Mouse (Mus musculus) ES-E14 (cell line): Measurements from ENCODE around the gene Rab44. TPM values are rescaled to one million over a fixed set of nuclear protein-coding genes. Genes with fewer than 3 reads are reported as not detected.
A peak's percentile ranks its signal among the peaks of the same experiment; 100 is the strongest.

Source experiments
- DNase-seq: peaks from one replicate; pipeline ENCODE4 v3.0.0-alpha.2; 2013; ENCODE audit warnings: low read depth, low spot score
- H3K27ac ChIP-seq: 2 replicates; pipeline ENCODE4 v1.5.1; 2012; ENCODE audit warnings: low read depth, mild to moderate bottlenecking, low read length, moderate library complexity, mixed read lengths; ENCODE audit not compliant: poor library complexity, insufficient read depth, severe bottlenecking
- H3K36me3 ChIP-seq: 2 replicates; pipeline ENCODE4 v1.6.1; 2012; ENCODE audit warnings: mild to moderate bottlenecking, low read length, moderate library complexity, mixed read lengths; ENCODE audit not compliant: control insufficient read depth, poor library complexity, insufficient read depth, severe bottlenecking
- H3K4me1 ChIP-seq, 2 experiments: fragments of 150-350 bp in 1 of 2; sonication (generic) in 1 of 2; 2 replicates each; pipeline ENCODE4 v1.6.1; 2012; ENCODE audit warnings: low read length in 2 of 2, mild to moderate bottlenecking in 1 of 2, mixed read lengths in 1 of 2; ENCODE audit not compliant: control insufficient read depth in 2 of 2, insufficient read depth in 2 of 2, poor library complexity in 1 of 2
- H3K4me3 ChIP-seq, 2 experiments: fragments of 150-350 bp in 1 of 2; sonication (generic) in 1 of 2; 2 replicates each; pipeline ENCODE4 v1.5.1; 2012; ENCODE audit warnings: low read length in 2 of 2, low read depth in 1 of 2, mild to moderate bottlenecking in 1 of 2, mixed read lengths in 1 of 2; ENCODE audit not compliant: insufficient read depth in 1 of 2, poor library complexity in 1 of 2, severe bottlenecking in 1 of 2
- H3K9ac ChIP-seq: 2 replicates; pipeline ENCODE4 v1.6.1; 2012; ENCODE audit warnings: low read depth, mild to moderate bottlenecking, low read length, mixed read lengths; ENCODE audit not compliant: poor library complexity, insufficient read depth, severe bottlenecking
- H3K9me3 ChIP-seq: fragments of 150-350 bp; sonication (generic); 2 replicates; pipeline ENCODE4 v1.6.1; 2012; ENCODE audit warnings: low read depth, mild to moderate bottlenecking, low read length; ENCODE audit not compliant: control insufficient read depth, insufficient read depth
- CHD2 ChIP-seq: IDR thresholded peaks from 2 replicates; pipeline ENCODE4 v1.6.1; 2014; ENCODE audit warnings: mild to moderate bottlenecking, low read depth, low read length, inconsistent platforms
- HCFC1 ChIP-seq: IDR thresholded peaks from 2 replicates; pipeline ENCODE4 v1.6.1; 2012; ENCODE audit warnings: low read length, inconsistent platforms, borderline replicate concordance; ENCODE audit not compliant: insufficient read depth
- MAFK ChIP-seq: IDR thresholded peaks from 2 replicates; pipeline ENCODE4 v1.6.1; 2014; ENCODE audit warnings: mild to moderate bottlenecking, low read depth, low read length, inconsistent platforms; ENCODE audit not compliant: insufficient read depth
- ZC3H11A ChIP-seq: IDR thresholded peaks from 2 replicates; pipeline ENCODE4 v1.6.1; 2012; ENCODE audit warnings: low read depth, mild to moderate bottlenecking, inconsistent platforms, low read length, borderline replicate concordance
- ZNF384 ChIP-seq: IDR thresholded peaks from 2 replicates; pipeline ENCODE4 v1.6.1; 2012; ENCODE audit warnings: low read depth, low read length, inconsistent platforms
- in situ Hi-C, 2 experiments: fragments of 600-800 bp; cut with MboI; formaldehyde crosslinking; loops; one replicate each; pipeline ENCODE4 v1.15.1; 2025; ENCODE audit warnings: low sequenced_read_pairs in 2 of 2, inconsistent platforms in 1 of 2; ENCODE audit not compliant: unreplicated experiment in 2 of 2
- total RNA-seq: library from RNA; depleted of rRNA; stranded (reverse); fragments of 300-350 nt; gene quantifications from 2 replicates; pipeline ENCODE4 v1.2.3, GENCODE M21; 2012

Rab44 gene
- total RNA-seq, 1 experiment, result 0.31 TPM

DNA sequence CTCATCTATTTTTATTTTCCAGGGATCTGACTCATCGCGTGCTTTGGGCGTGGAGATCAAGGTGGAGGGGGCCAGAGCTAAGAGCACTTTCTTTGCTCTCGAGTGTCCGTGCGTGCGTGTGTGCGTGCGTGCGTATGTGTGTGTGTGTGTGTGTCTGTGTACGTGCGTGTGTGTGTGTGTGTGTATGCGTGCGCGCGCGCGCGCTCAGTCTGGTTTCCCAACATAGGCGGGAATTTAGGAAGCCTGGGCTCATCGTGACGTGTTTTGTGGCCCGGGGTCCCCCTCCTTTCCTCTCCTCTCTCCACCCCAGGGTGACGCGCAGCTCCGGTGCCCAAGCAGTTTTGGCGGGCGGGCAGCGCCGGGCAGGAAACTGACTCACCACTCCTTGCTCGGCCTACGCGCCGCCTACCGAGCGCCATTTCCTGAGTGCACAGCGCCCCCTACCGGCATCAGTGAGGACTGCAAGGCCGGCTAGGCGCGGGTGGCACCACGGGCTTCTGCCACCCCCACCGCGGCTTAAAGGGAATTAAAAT, 18.7 kb upstream of the Rab44 start:
- Histone ChIP-seq H3K9ac (peak overlapping the region; percentile 73), H3K4me1 (peaks cover 4 to 19% of the 10 kb centered on the region in 2 experiments; a peak in 2 of 4 replicates), H3K9me3 (no peaks in the 10 kb centered on the region), H3K27ac (no peak overlapping the region), H3K4me3 (peak overlapping the region; percentile 74 to 76), H3K36me3 (peaks cover 23% of the 10 kb centered on the region)
- peak; percentile 71 for DNase-seq
- TF ChIP-seq HCFC1 (peak; percentile 52; the same call in 1 of the 2 replicates), CHD2 (no peak), ZC3H11A (peak; percentile 69; the same call in 1 of the 2 replicates), ZNF384 (no peak), MAFK (0 out of 2 replicates have a peak, but pooled peaks have one; percentile 13)
- in situ Hi-C loops, result loop anchor here in 1 of 2 experiments (10.0 kb wide), 1 partner anchor 50 kb away; no protein-coding TSS in a partner anchor

DNA sequence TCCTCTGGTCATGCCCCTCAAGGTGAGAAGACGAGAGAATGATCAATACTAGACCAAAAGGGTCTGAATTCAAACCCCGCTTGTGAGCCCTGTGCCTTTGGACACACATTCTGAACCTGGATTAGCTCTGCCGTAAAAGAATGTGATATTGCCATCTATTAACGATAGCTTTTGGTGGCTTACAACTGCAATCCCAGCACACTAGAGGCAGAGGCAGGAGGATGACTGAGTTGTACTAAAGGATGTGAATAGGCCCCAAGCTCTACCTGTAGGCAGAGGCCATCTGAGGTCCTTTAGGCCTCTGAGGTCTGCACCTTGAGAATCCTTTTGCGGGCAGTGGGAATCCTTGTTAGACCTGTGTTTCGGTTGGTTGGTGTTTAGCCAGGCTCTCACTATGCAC, 17.7 kb upstream of the Rab44 start:
- H3K4me3 ChIP-seq, result no peak overlapping the region; a peak in 1 of 4 replicates
- no peak for TF ChIP-seq CHD2
- no peak for TF ChIP-seq ZNF384
- TF ChIP-seq HCFC1, result no peak
- no peak for TF ChIP-seq MAFK
- no peak for TF ChIP-seq ZC3H11A

DNA sequence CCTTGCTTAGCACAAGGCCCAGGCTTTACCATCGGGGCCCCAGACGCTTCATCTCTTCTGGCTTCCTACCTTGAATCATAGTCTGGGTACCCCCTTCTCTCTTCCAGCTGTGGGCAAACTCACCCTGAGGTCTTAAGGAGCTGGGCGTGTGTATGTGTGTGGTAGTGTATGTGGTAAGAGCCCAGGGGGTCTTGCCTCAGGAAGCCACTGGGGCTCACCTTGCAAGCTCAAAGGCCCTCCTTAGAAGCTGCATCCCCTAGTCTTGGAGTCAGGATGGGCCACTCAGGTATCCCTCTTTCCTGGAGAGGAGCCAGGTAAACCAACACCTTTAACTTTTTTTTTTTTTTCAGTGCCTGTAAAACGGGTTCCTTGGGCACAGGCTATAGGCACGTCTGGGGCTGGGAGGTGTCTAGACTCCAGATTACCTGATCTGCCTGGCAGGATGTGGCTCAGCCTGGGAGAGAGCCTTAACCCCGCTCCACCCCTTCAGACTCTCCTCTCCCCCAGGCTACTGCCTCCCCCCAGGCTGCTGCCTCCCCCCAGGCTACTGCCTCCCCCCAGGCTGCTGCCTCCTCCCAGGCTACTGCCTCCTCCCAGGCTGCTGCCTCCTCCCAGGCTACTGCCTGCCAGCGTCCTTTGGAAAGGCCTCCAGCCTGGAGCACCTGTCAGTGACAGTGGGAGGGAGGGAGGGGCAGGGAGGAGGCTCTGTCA, 16.9 kb upstream of the Rab44 start:
- TF ChIP-seq ZNF384, result no peak
- no peak for TF ChIP-seq ZC3H11A
- no peak for TF ChIP-seq CHD2
- no peak for TF ChIP-seq MAFK
- no peak for TF ChIP-seq HCFC1
- Histone ChIP-seq H3K4me3 (no peak overlapping the region), H3K4me1 (peaks cover 4 to 18% of the 10 kb centered on the region in 2 experiments; a peak in 2 of 4 replicates), H3K27ac (no peak overlapping the region), H3K9ac (peak overlapping the region; percentile 15; the same call in 1 of the 2 replicates), H3K9me3 (no peaks in the 10 kb centered on the region), H3K36me3 (peaks cover 27% of the 10 kb centered on the region)
- no peak for DNase-seq
- in situ Hi-C loops, result loop anchor here in 1 of 2 experiments (10.0 kb wide), 1 partner anchor 52 kb away; no protein-coding TSS in a partner anchor

More for the DNA sequence above, 17.7 kb upstream of the Rab44 start:
- Histone ChIP-seq H3K4me1 (peaks cover 4 to 19% of the 10 kb centered on the region in 2 experiments; a peak in 2 of 4 replicates), H3K27ac (no peak overlapping the region), H3K36me3 (peaks cover 27% of the 10 kb centered on the region), H3K9ac (no peak overlapping the region), H3K9me3 (no peaks in the 10 kb centered on the region)
- DNase-seq, result no peak
- in situ Hi-C loops, result loop anchor here in 1 of 2 experiments (10.0 kb wide), 1 partner anchor 51 kb away; no protein-coding TSS in a partner anchor

DNA sequence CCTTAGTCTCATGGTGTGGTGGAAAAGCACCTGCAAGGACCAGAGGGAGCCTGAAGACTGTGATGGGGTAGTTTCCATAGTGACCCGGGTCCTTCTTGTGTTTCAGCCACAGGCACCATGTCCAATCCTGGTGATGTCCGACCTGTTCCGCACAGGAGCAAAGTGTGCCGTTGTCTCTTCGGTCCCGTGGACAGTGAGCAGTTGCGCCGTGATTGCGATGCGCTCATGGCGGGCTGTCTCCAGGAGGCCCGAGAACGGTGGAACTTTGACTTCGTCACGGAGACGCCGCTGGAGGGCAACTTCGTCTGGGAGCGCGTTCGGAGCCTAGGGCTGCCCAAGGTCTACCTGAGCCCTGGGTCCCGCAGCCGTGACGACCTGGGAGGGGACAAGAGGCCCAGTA, 15.7 kb upstream of the Rab44 start:
- H3K4me1 ChIP-seq, result peaks cover 4 to 16% of the 10 kb centered on the region in 2 experiments; a peak in 2 of 4 replicates
- no peak for TF ChIP-seq HCFC1
- no peak for TF ChIP-seq ZNF384
- TF ChIP-seq MAFK, result no peak
- no peak for TF ChIP-seq CHD2
- no peak for TF ChIP-seq ZC3H11A
- no peak overlapping the region for H3K9ac ChIP-seq
- H3K9me3 ChIP-seq, result no peaks in the 10 kb centered on the region
- DNase-seq, result no peak
- no peak overlapping the region; a peak in 1 of 4 replicates for H3K4me3 ChIP-seq
- in situ Hi-C loops, result loop anchor here in 1 of 2 experiments (10.0 kb wide), 1 partner anchor 53 kb away; no protein-coding TSS in a partner anchor
- H3K27ac ChIP-seq, result no peak overlapping the region; the same call in 1 of the 2 replicates
- peaks cover 27% of the 10 kb centered on the region for H3K36me3 ChIP-seq
